Mouse (Mus musculus): Measurements from ENCODE around the gene 1700025G04Rik. TPM values are rescaled to one million over a fixed set of nuclear protein-coding genes. Genes with fewer than 3 reads are reported as not detected.

1700025G04Rik gene
- total and polyA plus RNA-seq, 3 experiments, result 0.16 TPM; not detected in 2

GRCm38 (mm10) chr1:151985056-151985455 lies 104.9 kb downstream of the 1700025G04Rik start:
- no peaks in the 10 kb centered on the region for H3K36me3 ChIP-seq (replicated peaks)
- DNase-seq (ENCODE audit: low spot score) (no peak), ATAC-seq (ENCODE audit: extremely low read depth, insufficient number of reproducible peaks, low FRiP score, poor library complexity, severe bottlenecking) (no peak)
- H3K4me3 ChIP-seq (ENCODE audit: low read depth, low read length), result no peak overlapping the region
- no peaks in the 10 kb centered on the region for H3K27me3 ChIP-seq (ENCODE audit: insufficient read depth, low read length)
- H3K9me3 ChIP-seq (replicated peaks), result peaks cover 58% of the 10 kb centered on the region
- H3K4me1 ChIP-seq (ENCODE audit: insufficient read depth, low read depth, low read length), result no peaks in the 10 kb centered on the region
- TF ChIP-seq GATA1 (IDR thresholded peaks at IDR 0.05; ENCODE audit: borderline replicate concordance, low read length), result no peak
- no peak for TF ChIP-seq POLR2AphosphoS5 (IDR thresholded peaks at IDR 0.05; ENCODE audit: insufficient replicate concordance, low read depth, low read length)
- no peak for TF ChIP-seq TAL1 (conservative IDR thresholded peaks at IDR 0.05; ENCODE audit: low read depth, low read length)
- TF ChIP-seq CTCF (IDR thresholded peaks at IDR 0.05; ENCODE audit: low read depth, low read length), result no peak
- TF ChIP-seq GATA2 (IDR thresholded peaks at IDR 0.05; ENCODE audit: borderline replicate concordance, low read depth, low read length), result no peak

DNA sequence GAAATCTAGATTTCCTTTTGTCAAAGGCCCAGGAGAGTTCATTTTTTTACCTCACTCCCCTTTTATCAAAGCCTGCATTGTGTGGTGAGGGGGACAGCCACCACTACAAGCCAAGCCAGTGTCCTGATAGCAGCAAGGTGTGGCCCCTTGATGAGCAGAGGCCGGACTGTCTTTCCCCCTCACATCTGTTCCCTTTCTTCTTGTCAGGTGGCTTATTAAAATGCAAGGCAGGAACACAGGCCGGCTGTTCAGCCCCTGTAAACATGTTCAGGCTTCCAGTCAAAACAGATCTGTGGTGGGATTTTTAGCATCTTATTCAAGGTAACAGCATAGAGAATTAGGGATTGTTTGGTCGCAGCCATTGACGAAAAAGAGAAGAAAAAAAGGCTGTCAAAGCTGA lies 105.9 kb downstream of the 1700025G04Rik start:
- ATAC-seq (ENCODE audit: extremely low read depth, insufficient number of reproducible peaks, low FRiP score, poor library complexity, severe bottlenecking), result no peak

DNA sequence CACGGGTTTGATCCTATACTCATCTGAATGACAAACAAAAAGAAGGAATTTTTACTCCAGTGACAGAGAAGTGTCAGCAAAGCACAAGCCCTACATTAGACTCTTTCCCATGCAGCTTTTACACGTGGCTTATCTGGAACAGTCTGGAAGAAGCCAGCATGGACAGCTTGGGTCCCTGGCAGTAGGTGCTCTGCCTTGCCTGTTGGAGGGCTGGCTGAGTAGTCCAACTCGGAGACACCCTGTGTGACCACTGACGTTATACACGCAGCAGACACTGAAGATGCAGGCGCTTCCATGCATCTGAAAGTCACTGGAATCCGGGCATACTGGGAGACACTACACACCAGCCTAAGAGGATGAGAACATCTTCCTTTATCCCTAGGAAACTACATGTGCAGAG lies 109.4 kb downstream of the 1700025G04Rik start:
- ATAC-seq (ENCODE audit: extremely low read depth, insufficient number of reproducible peaks, low FRiP score, poor library complexity, severe bottlenecking) (no peak), DNase-seq (ENCODE audit: low spot score) (no peak)
- no peaks in the 10 kb centered on the region for H3K36me3 ChIP-seq (replicated peaks)
- no peaks in the 10 kb centered on the region for H3K4me1 ChIP-seq (ENCODE audit: insufficient read depth, low read depth, low read length)
- no peak for TF ChIP-seq GATA2 (IDR thresholded peaks at IDR 0.05; ENCODE audit: borderline replicate concordance, low read depth, low read length)
- TF ChIP-seq GATA1 (IDR thresholded peaks at IDR 0.05; ENCODE audit: borderline replicate concordance, low read length), result no peak
- no peak for TF ChIP-seq POLR2AphosphoS5 (IDR thresholded peaks at IDR 0.05; ENCODE audit: insufficient replicate concordance, low read depth, low read length)
- TF ChIP-seq TAL1 (conservative IDR thresholded peaks at IDR 0.05; ENCODE audit: low read depth, low read length), result no peak
- no peak for TF ChIP-seq CTCF (IDR thresholded peaks at IDR 0.05; ENCODE audit: low read depth, low read length)
- H3K27me3 ChIP-seq (ENCODE audit: insufficient read depth, low read length), result no peaks in the 10 kb centered on the region
- H3K9me3 ChIP-seq (replicated peaks), result peaks cover 45% of the 10 kb centered on the region
- no peak overlapping the region for H3K4me3 ChIP-seq (ENCODE audit: low read depth, low read length)

More for the DNA sequence above, 105.9 kb downstream of the 1700025G04Rik start:
- TF ChIP-seq TAL1 (conservative IDR thresholded peaks at IDR 0.05; ENCODE audit: low read depth, low read length) (no peak), GATA2 (IDR thresholded peaks at IDR 0.05; ENCODE audit: borderline replicate concordance, low read depth, low read length) (no peak), CTCF (IDR thresholded peaks at IDR 0.05; ENCODE audit: low read depth, low read length) (no peak), GATA1 (IDR thresholded peaks at IDR 0.05; ENCODE audit: borderline replicate concordance, low read length) (no peak), POLR2AphosphoS5 (IDR thresholded peaks at IDR 0.05; ENCODE audit: insufficient replicate concordance, low read depth, low read length) (no peak)
- H3K4me1 ChIP-seq (ENCODE audit: insufficient read depth, low read depth, low read length), result no peaks in the 10 kb centered on the region
- H3K27me3 ChIP-seq (ENCODE audit: insufficient read depth, low read length), result no peaks in the 10 kb centered on the region
- no peaks in the 10 kb centered on the region for H3K36me3 ChIP-seq (replicated peaks)
- peaks cover 50% of the 10 kb centered on the region for H3K9me3 ChIP-seq (replicated peaks)
- no peak for DNase-seq (ENCODE audit: low spot score)
- no peak overlapping the region for H3K4me3 ChIP-seq (ENCODE audit: low read depth, low read length)

- Histone ChIP-seq H3K36me3 (replicated peaks) (no peaks in the 10 kb centered on the region), H3K4me1 (ENCODE audit: insufficient read depth, low read depth, low read length) (no peaks in the 10 kb centered on the region), H3K4me3 (ENCODE audit: low read depth, low read length) (no peak overlapping the region), H3K9me3 (replicated peaks) (peaks cover 48% of the 10 kb centered on the region), H3K27me3 (ENCODE audit: insufficient read depth, low read length) (no peaks in the 10 kb centered on the region)
- no peak for DNase-seq (ENCODE audit: low spot score)
- no peak for TF ChIP-seq CTCF (IDR thresholded peaks at IDR 0.05; ENCODE audit: low read depth, low read length)
- no peak for TF ChIP-seq TAL1 (conservative IDR thresholded peaks at IDR 0.05; ENCODE audit: low read depth, low read length)
- TF ChIP-seq POLR2AphosphoS5 (IDR thresholded peaks at IDR 0.05; ENCODE audit: insufficient replicate concordance, low read depth, low read length), result no peak
- TF ChIP-seq GATA1 (IDR thresholded peaks at IDR 0.05; ENCODE audit: borderline replicate concordance, low read length), result no peak
- no peak for TF ChIP-seq GATA2 (IDR thresholded peaks at IDR 0.05; ENCODE audit: borderline replicate concordance, low read depth, low read length)
- ATAC-seq (ENCODE audit: extremely low read depth, insufficient number of reproducible peaks, low FRiP score, poor library complexity, severe bottlenecking), result no peak
These were observed 110.0 kb downstream of the 1700025G04Rik start for GRCm38 (mm10) chr1:151979803-151980456.

GRCm38 (mm10) chr1:151978751-151979150 lies 111.2 kb downstream of the 1700025G04Rik start:
- DNase-seq (ENCODE audit: low spot score) (no peak), ATAC-seq (ENCODE audit: extremely low read depth, insufficient number of reproducible peaks, low FRiP score, poor library complexity, severe bottlenecking) (no peak)
- no peaks in the 10 kb centered on the region for H3K36me3 ChIP-seq (replicated peaks)
- H3K9me3 ChIP-seq (replicated peaks), result peaks cover 52% of the 10 kb centered on the region
- no peaks in the 10 kb centered on the region for H3K4me1 ChIP-seq (ENCODE audit: insufficient read depth, low read depth, low read length)
- no peak overlapping the region for H3K4me3 ChIP-seq (ENCODE audit: low read depth, low read length)
- no peak for TF ChIP-seq GATA1 (IDR thresholded peaks at IDR 0.05; ENCODE audit: borderline replicate concordance, low read length)
- no peak for TF ChIP-seq TAL1 (conservative IDR thresholded peaks at IDR 0.05; ENCODE audit: low read depth, low read length)
- no peaks in the 10 kb centered on the region for H3K27me3 ChIP-seq (ENCODE audit: insufficient read depth, low read length)

GRCm38 (mm10) chr1:151977596-151977995 lies 112.3 kb downstream of the 1700025G04Rik start:
- no peak for ATAC-seq (ENCODE audit: extremely low read depth, insufficient number of reproducible peaks, low FRiP score, poor library complexity, severe bottlenecking)
- peaks cover 55% of the 10 kb centered on the region for H3K9me3 ChIP-seq (replicated peaks)
- no peak for DNase-seq (ENCODE audit: low spot score)
- TF ChIP-seq GATA2 (IDR thresholded peaks at IDR 0.05; ENCODE audit: borderline replicate concordance, low read depth, low read length), result no peak
- TF ChIP-seq TAL1 (conservative IDR thresholded peaks at IDR 0.05; ENCODE audit: low read depth, low read length), result no peak
- no peak for TF ChIP-seq GATA1 (IDR thresholded peaks at IDR 0.05; ENCODE audit: borderline replicate concordance, low read length)
- no peak for TF ChIP-seq POLR2AphosphoS5 (IDR thresholded peaks at IDR 0.05; ENCODE audit: insufficient replicate concordance, low read depth, low read length)
- TF ChIP-seq CTCF (IDR thresholded peaks at IDR 0.05; ENCODE audit: low read depth, low read length), result no peak
- H3K27me3 ChIP-seq (ENCODE audit: insufficient read depth, low read length), result no peaks in the 10 kb centered on the region
- H3K36me3 ChIP-seq (replicated peaks), result no peaks in the 10 kb centered on the region
- H3K4me3 ChIP-seq (ENCODE audit: low read depth, low read length), result no peak overlapping the region
- no peaks in the 10 kb centered on the region for H3K4me1 ChIP-seq (ENCODE audit: insufficient read depth, low read depth, low read length)

All from G1E (cell line).